Mouse (Mus musculus): ENCODE measurements around the gene Zc3h12d.

GRCm38 (mm10) chr10:7888256-7888868 lies 56.1 kb downstream of the Zc3h12d start:
- no peak for TF ChIP-seq CTCF (IDR thresholded peaks at IDR 0.05)
- TF ChIP-seq EP300 (IDR thresholded peaks at IDR 0.05): no peak

All from lung, postnatal 0 days (tissue).